Mouse (Mus musculus) kidney, postnatal 36 days (tissue): ENCODE measurements around the gene Glp1r.
A peak's percentile ranks its signal among the peaks of the same experiment; 100 is the strongest.

Experiments
- DNase-seq, 2 experiments: peaks; one replicate each; pipeline ENCODE4 v3.0.0; 2021 to 2022; ENCODE audit warnings: mixed read lengths in 2 of 2

The Glp1r gene

DNA sequence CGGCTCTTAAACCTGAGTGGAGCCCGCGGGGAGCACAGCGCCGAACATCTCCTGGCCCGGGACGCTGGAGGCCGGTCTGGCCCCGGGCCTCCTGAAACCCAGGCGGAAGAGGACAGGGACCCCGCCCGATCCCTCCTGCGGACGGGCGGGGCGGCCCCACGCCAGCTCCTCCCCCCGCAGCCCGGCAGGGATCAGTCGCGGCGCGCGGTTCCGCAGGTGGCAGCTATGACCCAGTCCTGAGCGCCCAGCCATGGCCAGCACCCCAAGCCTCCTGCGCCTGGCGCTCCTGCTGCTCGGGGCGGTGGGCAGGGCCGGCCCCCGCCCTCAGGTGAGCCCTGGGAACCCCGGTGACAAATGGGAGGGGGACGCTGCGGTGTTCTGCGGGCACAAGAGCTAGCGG, at the start of gene Glp1r:
Gene Glp1r, plus strand, starts transcription at position 191 of the 400 bp plus-strand sequence.
- DNase-seq: peak in 1 of 2 experiments; percentile 31

DNA sequence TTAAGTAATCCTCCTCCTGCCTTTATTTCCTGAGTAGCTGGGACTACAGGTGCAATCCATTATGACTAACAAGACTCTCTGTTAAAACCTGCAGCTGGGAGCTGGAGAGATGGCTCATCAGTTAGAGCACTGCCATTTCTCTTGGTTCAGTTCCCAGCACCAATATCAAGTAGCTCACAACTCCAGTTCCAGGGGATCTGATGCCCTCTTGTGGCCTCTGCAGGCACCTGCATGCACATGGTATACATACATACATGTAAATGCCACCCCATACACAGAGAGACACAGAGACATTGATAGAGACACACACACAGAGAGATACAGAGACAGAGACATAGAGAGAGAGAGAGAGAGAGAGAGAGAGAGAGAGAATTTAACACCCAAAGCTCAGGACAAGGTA, 49.3 kb upstream of the Glp1r start:
- DNase-seq: no peak

DNA sequence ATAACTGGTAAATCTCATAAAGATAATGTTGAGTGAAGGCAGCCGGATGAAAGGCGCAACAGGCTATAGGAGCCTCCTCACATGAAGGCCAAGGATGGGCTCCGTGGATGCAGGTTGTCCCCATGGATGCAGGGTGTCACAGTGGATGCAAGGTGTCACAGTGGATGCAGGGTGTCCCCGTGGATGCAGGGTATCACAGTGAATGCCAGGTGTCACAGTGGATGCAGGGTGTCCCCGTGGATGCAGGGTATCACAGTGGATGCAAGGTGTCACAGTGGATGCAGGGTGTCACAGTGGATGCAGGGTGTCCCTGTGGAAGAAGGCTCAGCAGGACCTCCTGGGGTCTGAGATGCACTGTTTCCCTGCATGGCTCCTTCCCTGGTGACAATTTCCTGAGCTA, 44.3 kb upstream of the Glp1r start:
- no peak for DNase-seq

DNA sequence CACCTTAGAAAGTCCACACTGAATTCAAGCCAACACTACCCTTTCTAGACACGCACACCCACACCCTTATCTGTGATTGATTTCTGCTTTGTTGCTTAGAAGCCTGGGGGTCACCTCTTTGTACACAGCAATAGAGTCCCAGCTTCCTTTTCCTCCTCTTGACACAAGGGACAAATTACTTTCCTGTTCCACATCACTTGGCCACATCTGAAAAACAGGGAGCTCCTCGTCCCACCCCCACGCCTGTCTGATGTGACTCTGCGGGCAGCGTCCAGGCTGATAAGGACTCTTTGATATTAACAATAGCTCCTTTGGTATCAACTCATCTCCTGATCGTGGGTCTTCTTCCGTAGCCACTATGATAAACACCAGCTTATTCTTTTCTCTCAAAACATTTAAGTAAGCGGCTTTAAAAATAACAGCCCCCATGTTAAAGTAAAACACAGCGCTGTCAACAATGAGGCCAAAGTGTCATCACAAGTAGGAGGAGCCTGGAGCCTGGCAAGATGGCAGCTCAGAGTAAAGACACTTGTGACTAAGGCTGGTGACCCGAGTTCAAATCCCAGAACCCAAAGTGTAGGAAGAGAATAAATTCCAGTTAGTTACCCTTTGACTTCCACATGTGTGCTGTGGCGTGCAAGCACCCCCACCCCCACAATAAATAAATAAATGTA, 42.9 kb upstream of the Glp1r start:
- peak; percentile 66 to 68 for DNase-seq

DNA sequence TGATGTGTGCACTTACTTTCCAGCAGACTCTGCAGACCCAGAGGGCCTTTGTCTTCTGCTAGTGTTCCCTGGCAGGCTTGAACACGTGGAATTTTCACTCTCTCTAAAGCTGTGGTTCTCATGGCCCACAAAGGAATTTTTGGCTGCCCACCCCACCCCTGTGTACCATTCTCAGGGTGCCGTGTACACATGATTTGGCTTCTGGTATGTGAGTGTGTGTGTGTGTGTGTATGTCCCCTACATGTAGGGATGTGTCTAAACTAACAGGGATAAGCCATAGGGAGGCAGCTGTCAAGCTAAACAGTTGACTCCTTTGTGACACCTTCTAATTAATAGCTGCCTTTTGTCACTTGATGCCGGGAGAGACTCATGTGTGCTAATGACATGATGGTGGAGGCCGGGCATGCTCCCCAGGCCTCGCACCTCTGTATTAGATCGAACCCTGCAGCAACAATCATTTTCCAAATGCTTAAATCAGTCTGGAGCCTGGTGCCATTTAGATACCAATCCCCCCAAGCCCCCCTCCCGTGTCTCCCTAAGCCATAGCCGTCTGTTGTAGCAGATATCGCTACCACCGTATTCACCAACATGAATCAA, 41.5 kb upstream of the Glp1r start:
- no peak for DNase-seq

DNA sequence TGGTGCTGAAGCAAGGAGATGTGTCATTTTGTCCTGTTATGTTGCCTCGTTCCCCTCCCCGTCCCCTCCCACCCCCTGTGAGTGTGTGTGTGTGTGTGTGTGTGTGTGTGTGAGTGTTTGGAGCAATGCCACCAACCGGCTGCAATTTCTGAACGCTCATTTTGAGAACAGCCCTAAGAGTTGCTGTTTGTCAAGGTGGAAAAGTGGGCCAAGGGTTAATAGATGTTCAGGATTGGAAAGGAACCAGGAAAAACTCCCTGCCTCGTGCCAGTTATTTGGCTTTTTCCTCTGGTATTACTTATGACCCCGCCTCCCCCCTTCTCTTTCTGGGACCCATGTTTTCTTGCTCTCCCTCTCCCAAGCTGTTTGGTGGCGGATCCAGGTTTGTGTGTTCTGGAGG, 41.0 kb upstream of the Glp1r start:
- peak; percentile 65 to 70 for DNase-seq

DNA sequence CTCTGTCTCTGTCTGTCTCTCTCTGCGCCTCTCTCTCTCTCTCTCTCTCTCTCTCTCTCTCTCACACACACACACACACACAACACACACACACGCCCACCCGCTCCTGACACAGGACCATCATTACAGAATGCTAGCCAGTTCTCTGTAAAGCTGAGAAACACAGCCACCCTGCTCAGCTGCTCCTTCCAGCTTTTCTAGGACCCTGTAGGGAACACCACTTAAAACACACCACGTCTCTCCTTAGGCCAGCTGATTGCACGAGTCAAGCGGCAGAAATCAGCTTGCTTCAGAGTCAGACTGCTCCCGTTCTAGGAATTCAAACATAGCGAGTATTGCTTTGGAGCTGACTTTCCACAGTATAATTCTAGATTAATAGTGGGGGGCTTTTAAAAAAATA, 35.3 kb upstream of the Glp1r start:
- DNase-seq: no peak

DNA sequence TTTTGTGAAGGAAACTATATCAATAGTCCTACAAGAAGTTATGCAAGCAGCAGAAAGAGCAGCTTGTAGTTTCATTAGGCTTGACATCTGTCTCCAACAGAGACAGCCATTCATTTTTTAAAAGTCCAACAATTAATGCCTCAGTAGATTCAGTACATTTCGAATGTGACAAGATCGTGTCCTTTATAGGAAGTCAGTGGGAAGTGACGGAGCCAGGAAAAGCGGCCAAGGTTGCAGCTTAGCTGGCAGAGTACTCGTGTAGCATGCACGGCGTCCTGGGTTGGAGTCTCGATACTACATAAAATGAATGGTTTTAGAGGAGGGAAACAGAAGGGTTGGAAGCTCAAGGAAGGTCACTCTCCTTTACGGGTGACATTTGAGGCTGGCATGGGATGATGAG, 34.7 kb upstream of the Glp1r start:
- DNase-seq: peak; percentile 52 to 63

DNA sequence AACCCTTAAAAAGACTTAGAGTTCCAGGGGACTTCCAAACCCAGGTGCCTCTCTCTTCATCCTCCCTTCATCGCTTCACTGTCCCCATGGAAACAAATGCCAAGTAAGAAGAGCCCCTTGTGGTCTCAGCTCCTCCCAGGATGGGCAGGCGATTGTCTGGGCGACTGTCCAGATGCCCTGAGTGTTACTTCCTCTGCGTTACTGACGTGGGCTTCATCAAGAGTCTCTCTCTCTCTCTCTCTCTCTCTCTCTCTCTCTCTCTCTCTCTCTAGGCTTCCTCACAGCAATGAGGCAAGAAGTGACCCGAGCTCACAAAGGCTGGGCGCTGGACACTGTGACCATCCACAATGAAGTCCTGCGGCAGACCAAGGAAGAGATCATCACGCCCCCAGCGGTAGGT, 30.6 kb upstream of the Glp1r start:
- peak in 1 of 2 experiments; percentile 17 for DNase-seq

DNA sequence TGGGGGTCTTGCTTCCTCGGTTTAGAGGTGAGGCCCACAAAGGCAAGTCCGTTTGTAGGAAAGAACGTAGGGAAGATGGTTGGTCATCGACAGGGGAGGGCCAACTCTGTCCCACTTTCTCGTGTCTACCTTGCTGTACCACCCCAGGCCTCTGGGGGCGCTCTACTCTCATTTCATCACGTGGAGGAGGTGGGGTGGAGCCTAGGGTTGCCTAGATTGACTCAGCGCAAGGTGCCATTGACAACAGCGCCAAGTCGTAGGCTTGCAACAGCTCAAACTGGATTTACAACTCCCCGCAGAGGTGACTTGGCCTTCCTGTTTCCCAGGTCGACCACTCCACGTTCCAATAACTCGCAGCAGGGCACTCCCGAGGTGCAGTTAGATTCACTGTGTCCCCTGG, 27.3 kb upstream of the Glp1r start:
- peak in 1 of 2 experiments; percentile 28 for DNase-seq

DNA sequence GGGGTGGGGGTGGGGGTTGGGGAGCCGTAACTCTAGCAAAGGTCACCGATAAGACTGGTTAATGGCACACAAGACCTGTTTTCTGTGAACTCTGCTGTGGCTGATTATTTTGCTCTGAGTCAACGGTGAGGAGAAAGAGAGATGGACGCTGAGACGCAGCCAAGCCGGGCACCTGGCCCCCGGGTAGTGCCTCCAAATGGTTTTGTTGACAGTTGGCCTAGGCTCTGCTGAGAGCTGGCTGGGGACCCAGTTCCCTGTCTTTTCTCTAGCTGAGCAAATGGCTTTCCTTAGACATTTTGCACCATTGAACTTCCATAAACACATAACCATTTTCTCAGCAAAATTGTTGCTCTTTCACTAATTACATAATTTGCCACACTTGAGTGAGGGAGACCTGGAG, 24.2 kb upstream of the Glp1r start:
- no peak for DNase-seq

DNA sequence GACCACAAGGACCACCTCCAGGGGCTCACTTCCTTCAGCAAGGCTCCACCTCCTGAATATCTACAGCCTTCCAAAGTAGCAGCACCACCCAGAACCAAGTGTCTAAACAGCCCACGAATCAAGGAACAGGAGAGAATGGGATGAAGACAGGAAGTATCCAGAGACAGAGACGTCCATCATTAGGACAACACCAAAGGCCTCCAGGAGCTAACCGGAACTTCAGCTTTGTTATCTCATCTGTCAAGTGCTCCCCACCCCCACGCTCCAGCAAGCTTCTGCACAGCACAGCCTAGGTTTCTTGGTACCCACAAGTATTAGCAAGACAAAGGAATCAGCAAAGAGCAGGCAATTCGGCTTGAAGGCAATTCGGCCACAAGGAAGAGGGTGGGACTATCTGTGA, 23.0 kb upstream of the Glp1r start:
- no peak for DNase-seq

DNA sequence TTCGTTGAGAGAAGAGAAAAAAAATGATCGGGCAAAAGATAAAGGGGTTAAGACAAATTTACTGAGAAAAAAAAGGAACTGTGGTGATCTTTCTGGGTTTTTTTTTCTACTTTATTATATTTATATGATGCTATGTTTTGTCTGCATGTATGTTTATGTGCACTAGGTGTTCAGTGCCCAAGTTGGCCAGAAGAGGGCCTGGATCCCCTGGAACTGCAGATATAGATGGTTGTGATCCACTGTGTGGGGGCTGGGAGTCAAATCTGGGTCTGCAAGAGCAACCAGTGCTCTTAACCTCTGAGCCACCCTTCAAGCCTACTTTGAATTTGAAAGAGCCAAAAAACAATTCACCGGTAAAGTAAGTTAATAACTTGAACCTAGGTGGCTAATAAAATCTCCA, 21.2 kb upstream of the Glp1r start:
- DNase-seq: no peak

DNA sequence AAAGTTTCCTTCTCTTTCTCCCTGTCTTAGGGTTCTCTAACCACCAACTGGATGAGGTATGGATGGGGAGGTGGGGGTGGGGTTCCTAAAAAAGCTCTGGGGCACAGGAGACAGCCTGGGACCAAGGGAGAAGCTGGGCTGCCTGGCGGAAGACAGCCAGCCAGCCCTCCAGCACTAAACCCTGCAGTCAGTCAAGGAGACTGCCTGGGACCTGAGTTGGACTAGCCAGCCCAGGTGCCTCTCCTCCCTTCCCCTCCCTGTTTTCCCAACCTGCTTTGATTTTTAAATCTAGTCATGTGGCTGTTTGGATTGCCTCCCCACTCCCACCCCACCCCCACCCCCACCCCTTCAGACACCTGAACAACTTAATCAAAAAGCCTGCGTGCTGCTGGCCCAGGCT, 20.6 kb upstream of the Glp1r start:
- no peak for DNase-seq

DNA sequence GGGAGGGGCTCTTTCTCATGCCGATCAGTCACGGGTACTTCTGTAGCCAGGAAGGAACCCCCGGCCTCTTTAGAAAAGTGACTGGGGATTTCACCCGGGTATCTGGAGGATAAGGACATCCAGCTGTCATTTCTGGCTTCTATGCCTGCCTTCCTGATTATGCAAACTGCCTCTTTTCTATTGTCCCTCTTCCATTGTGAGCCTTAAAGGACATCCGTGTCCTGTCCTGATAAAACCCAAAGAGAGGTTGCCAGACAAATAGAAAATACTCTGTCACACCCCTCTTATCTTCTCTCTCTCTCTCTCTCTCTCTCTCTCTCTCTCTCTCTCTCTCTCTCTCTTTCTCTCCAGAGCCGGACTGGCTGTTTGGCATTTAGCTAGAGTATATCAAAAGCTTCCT, 19.4 kb upstream of the Glp1r start:
- no peak for DNase-seq

DNA sequence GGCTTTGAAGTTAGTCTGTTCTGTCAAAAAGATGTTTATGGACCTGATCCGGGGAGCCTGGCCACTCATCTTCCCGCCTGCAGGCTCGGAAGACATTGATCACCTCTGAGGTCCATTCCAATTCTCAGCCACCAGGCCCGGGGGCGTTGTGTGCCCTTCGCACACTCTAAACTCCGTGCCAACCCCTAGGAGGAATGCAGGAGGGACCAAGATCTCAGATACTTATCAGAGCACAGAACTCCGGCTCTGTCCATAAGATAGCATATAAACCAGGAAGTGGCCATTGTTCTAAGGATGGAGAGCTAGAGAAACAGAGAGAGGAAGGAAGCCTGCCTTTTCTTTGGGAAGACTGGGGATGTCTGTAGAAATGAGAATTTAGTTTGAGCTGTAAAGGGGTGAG, 18.1 kb upstream of the Glp1r start:
- DNase-seq: no peak

DNA sequence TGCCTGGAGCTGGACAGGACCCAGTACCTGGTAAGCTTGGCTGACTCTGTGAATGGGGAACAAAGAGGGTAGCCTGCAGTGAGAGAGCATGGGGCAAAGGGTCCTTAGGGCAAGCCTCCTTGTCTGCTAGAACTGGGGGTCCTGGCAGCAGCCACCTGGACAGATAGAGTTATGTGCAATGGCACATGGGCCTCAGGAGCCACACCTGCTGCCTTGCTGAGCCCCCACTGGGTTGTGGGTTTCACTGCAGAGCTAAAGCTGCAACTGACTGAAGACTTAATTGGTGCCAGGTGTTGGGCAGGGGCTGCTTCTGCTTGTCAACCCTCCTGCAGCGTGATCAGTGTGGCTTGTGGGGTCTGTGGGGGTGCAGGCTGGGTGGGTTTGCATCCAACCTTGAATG, 9.5 kb upstream of the Glp1r start:
- DNase-seq: no peak

DNA sequence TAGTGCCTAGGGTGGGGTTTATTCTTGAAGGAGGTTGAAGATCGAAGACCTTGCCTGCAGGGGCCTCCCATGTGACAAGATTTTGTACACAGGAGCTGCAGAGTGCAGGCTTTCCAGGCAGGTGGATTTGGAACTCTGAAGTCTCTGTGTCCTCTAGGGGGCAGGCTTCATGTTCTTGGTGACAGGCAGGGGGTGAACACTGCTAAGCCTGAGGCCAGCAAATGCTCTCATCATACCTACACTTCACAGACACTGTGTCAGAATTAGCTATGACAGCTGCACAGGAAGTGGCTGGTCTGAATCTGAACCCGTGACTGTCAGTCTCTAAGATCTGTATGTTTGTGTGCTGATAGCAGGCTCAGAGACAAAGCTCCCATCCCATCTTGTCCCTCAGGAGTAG, 8.9 kb upstream of the Glp1r start:
- DNase-seq: peak in 1 of 2 experiments; percentile 42

DNA sequence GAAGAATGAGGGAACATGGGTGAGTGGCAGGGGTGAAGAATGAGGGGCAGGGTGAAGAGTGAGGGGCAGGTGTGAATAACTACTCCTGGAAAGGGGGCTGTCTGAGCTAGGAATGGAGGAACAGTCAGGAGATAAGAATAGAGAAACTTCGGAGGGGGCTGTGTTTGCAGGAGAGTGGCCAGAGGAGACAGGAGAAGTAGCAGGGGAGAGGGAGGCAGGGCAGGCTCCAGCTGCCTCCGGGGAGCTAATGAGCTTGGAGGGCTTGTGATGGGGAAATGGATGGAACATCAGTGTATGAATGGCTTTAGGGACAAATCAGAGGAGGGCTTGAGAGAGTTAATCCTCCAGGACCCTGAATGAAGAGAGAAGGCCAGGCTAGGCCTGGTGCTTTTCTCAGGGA, 4.5 kb upstream of the Glp1r start:
- no peak for DNase-seq

DNA sequence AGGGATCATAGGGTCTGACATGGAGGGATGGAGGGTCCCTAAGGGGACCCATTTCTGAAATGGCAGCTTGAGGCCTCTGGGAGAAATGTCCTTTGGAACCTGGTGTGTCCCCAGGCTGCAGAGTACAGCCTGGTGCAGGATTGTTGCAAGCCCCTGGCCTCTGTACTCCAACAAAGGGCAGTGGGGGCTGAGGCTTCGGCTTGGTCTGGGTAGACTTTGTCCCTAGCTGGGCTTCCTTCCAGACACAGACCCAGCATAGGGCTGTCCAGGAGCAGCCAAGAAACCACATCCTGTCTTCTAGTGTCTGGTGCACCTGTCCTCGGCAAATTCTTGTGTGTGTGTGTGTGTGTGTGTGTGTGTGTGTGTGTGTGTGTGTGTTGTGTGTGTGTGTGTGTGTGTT, 2.5 kb downstream of the Glp1r start:
- peak; percentile 44 to 50 for DNase-seq

DNA sequence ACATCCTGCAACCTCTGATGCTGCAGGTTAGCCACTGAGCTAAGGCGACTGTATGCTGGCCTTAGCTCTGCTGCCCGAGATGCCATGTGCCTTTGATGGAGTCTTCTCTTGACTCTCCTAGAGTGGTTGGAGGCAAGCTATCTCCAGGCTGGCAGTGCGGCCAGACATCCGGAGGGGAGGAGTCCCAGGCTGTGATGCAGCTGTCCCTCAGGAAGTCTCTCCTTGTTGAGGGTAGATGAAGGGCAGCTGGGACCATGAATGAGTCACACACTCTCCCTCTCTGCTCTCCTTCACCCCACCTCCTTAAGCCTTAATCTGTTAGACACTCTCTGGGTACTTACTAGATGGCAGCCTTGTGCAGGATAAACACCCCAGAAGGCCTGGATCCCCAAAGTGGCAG, 6.0 kb downstream of the Glp1r start:
- no peak for DNase-seq

DNA sequence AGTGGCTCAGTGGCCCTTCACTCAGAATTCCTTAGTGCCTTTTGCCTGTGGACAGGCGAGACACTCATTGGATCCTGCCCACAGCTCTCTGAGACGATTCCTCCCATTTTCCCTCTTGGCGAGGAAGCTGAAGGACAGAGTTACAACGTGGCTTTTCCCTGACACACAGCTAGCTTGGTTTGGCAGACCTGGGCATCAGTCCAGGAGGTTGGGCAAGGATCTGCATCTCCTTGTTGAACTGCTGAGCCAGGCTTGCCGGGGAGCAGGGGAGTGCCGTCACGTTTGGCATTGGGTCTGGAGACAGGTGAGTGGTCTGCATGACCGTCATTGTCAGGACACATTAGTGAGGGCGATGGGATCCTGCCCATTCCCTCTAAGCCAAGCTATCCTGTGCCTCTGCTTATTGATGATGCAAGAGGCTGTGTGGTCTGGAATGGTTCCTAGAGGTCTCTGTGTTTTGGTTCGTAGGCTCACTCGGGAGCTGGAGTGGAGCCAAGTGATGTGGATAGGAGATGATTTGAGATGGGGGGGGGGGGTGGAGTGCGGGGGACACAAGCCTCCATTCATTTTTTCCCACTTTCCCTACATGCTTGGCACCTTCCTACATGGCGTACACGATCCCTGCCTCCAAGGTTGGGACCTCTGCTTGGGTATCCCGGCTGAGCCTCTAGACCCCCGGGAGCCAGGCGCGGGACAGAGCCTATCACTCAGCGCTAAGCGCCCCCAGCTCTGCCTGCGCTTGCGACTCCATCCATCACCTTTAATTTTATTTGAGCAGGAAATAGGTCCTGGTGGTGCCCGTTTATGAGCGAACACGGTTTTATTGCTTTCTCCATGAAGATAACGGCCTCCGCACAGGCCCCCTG, 9.5 kb downstream of the Glp1r start:
- DNase-seq: peak; percentile 9 to 30

DNA sequence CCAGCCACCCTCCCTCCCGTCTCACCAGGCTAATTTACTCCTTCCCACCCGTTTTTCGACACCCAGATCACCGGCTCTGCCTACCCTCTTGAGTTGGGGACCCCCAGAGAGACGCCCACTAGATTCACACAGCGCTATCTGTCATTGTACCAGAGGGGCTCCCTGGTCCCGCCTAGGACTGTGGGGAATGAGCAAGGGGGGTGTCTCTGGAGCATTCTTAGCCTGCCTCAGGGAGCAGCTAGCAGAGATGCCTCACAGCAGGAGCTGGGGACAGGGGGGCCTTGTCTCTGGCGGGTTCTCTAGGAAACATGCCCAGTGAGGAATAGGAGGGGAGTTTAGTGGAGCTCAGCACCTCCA, 10.1 kb downstream of the Glp1r start:
- DNase-seq: no peak

DNA sequence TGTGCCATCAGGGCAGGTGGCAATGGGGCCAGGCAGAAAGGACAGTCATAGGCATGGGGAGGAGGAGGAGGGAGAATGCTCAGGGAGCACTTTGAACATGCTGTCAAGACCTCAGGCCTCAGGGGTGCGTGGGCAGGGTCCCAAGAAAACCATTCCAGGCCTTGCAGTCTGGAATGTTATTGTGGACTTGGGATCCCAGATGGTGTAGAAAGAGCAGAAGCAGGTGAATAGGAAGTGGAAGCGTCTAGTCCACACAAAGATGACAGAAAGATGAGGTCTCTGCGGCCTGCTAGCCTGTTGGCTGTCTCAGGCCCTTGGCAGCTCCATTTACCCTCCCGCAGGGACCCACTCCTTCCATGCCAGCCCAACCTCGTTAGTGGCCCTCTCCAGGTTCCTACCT, 10.9 kb downstream of the Glp1r start:
- no peak for DNase-seq
